24 mouse cellular contexts compared by ENCODE assay signal in the genomic region with DNA sequence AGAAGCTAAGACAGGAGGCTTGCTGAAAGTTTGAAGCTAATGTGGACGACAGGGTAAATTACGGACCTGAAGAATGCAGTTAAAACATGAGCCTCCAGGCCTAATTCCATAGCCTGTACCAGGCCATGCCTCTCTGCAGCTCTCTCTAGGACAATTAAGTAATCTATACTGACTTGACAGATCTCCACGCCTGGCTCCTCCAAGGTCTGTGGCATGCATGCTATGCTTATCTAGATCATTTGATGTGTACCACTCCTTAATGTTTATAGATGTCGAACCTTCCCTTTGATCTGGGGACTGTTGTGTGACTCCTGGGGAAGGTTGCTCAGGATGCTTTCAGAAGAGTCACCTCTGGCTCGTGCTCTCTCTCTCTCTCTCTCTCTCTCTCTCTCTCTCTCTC.
"Had no signal": no experiment of that assay in that cellular context is flagged by ENCODE, and none has a peak within 500 bp of the region (broad histone marks: within the 10 kb centered on the region; RNA-seq: fewer than 3 reads in every experiment).

No protein-coding gene starts in this region.

- H3K9me3 ChIP-seq: heart, embryonic 10.5 days; heart, embryonic 12.5 days; hindbrain, embryonic 10.5 days; hindbrain, embryonic 12.5 days; liver, embryonic 13.5 days; liver, embryonic 15.5 days had no signal

- H3K9ac ChIP-seq: heart, embryonic 12.5 days; hindbrain, embryonic 12.5 days; hindbrain, embryonic 14.5 days; liver, embryonic 13.5 days; liver, embryonic 15.5 days had no signal

- H3K27ac ChIP-seq: gastrocnemius, adult 2 months; heart, embryonic 10.5 days; hindbrain, embryonic 10.5 days; hindbrain, embryonic 12.5 days; hindbrain, embryonic 14.5 days; layer of hippocampus, adult 2 months; left cerebral cortex, adult 2 months; liver, embryonic 13.5 days; liver, embryonic 15.5 days had no signal

- H3K4me1 ChIP-seq: heart, embryonic 10.5 days; heart, embryonic 12.5 days; hindbrain, embryonic 10.5 days; hindbrain, embryonic 12.5 days; liver, embryonic 13.5 days; liver, embryonic 15.5 days had no signal

- ATAC-seq: hindbrain, embryonic 16.5 days; inflammation-experienced regulatory T-cells, adult 6 months had no signal

- H3K36me3 ChIP-seq: heart, embryonic 10.5 days; heart, embryonic 12.5 days; hindbrain, embryonic 10.5 days; hindbrain, embryonic 12.5 days; liver, embryonic 13.5 days; liver, embryonic 15.5 days had no signal

- H3K4me3 ChIP-seq: gastrocnemius, adult 2 months; heart, embryonic 10.5 days; heart, embryonic 12.5 days; hindbrain, embryonic 10.5 days; hindbrain, embryonic 12.5 days; layer of hippocampus, adult 2 months; left cerebral cortex, adult 2 months; liver, embryonic 13.5 days; liver, embryonic 15.5 days had no signal

- DNase-seq: gastrocnemius, adult 2 months; gastrocnemius, postnatal 10 days; gastrocnemius, postnatal 25 days; heart, adult 18-20 months; heart, postnatal 10 days; heart, postnatal 4 days; kidney, adult 18-20 months; kidney, adult 8-10 months; kidney, postnatal 10 days; kidney, postnatal 25 days; kidney, postnatal 4 days; liver; liver, embryonic 13.5 days had no signal

- H3K27me3 ChIP-seq: heart, embryonic 12.5 days; hindbrain, embryonic 12.5 days; liver, embryonic 13.5 days; liver, embryonic 15.5 days had no signal

- H3K4me2 ChIP-seq: heart, embryonic 12.5 days; hindbrain, embryonic 12.5 days; hindbrain, embryonic 14.5 days; liver, embryonic 11.5 days; liver, embryonic 13.5 days; liver, embryonic 15.5 days had no signal
